Comparison of ENCODE assay signal across 10 mouse cellular contexts in genomic region chr7:143013420-143014178, GRCm38 (mm10). TPM values are rescaled to one million over a fixed set of nuclear protein-coding genes. Genes with fewer than 3 reads are reported as not detected.
A peak's percentile ranks its signal among the peaks of the same experiment; 100 is the strongest.
DNase-seq lines count a peak whose midpoint lies in the region; ATAC-seq and TF ChIP-seq lines count a peak whose summit lies in the region.
"Had no signal": no experiment of that assay in that cellular context is flagged by ENCODE, and none has a peak within 500 bp of the region (broad histone marks: within the 10 kb centered on the region; RNA-seq: fewer than 3 reads in every experiment).

No protein-coding gene starts in this region.

- 67% methylated on average over 8 of the region's 8 CpGs for WGBS in neural tube, embryonic 15.5 days
- WGBS in thymus, adult 2 months: 94% methylated on average over 8 of the region's 8 CpGs

- H3K4me1 ChIP-seq in neural tube, embryonic 15.5 days: peaks cover 53% of the 10 kb centered on the region
- H3K4me1 ChIP-seq in thymus, adult 2 months (replicated peaks; ENCODE audit: control insufficient read depth, insufficient read depth, low read length): peaks cover 17% of the 10 kb centered on the region

- H3K36me3 ChIP-seq in neural tube, embryonic 15.5 days: no peaks in the 10 kb centered on the region
- no peaks in the 10 kb centered on the region for H3K36me3 ChIP-seq in thymus, adult 2 months (ENCODE audit: control insufficient read depth, insufficient read depth, low read length)
- H3K36me3 ChIP-seq: embryonic facial prominence, embryonic 13.5 days had no signal

- intact Hi-C loops in gastrocnemius, postnatal 14 days (cut with DNase I; ENCODE audit: low total_unique reads): no loop called here

- DNase-seq in neural tube, embryonic 10.5 days (ENCODE audit: extremely low spot score, low spot score): no peak
- peak; percentile 87 for DNase-seq in adrenal gland, postnatal 25 days
- peak; percentile 90 for DNase-seq in gastrocnemius, postnatal 14 days
- peak; percentile 52 to 60 for DNase-seq in layer of hippocampus, adult 8-10 months (ENCODE audit: low spot score in 2 of 2)
- peak; percentile 39 to 57 for DNase-seq in right cerebral cortex, adult 2 months (ENCODE audit: low spot score in 2 of 2)
- DNase-seq in thymus, adult 2 months: no peak
- no peak for DNase-seq in embryo, embryonic 10.5 days (ENCODE audit: low spot score)

- no peak overlapping the region for H3K4me3 ChIP-seq in neural tube, embryonic 15.5 days (replicated peaks)
- no peak overlapping the region for H3K4me3 ChIP-seq in thymus, adult 2 months (ENCODE audit: control insufficient read depth, insufficient read depth, low read length)
- H3K4me3 ChIP-seq: embryonic facial prominence, embryonic 13.5 days had no signal

- H3K9ac ChIP-seq in neural tube, embryonic 15.5 days (replicated peaks): no peak overlapping the region
- H3K9ac ChIP-seq: embryonic facial prominence, embryonic 13.5 days; liver, embryonic 14.5 days had no signal

- no peaks in the 10 kb centered on the region for H3K9me3 ChIP-seq in neural tube, embryonic 15.5 days (replicated peaks)
- H3K9me3 ChIP-seq: embryonic facial prominence, embryonic 13.5 days had no signal

- no peak for TF ChIP-seq POLR2A in thymus, adult 2 months (IDR thresholded peaks at IDR 0.05; ENCODE audit: control insufficient read depth, extremely low read depth, insufficient read depth, low read length, poor library complexity)

- H3K4me2 ChIP-seq in neural tube, embryonic 15.5 days: no peak overlapping the region
- H3K4me2 ChIP-seq: embryonic facial prominence, embryonic 13.5 days had no signal

- TF ChIP-seq CTCF in thymus, adult 2 months (IDR thresholded peaks at IDR 0.05; ENCODE audit: borderline replicate concordance, control insufficient read depth, extremely low read depth, insufficient read depth, low read length, poor library complexity): no peak

- H3K27me3 ChIP-seq in neural tube, embryonic 15.5 days (replicated peaks): no peaks in the 10 kb centered on the region
- H3K27me3 ChIP-seq in thymus, adult 2 months (ENCODE audit: control insufficient read depth, insufficient read depth, low read length): no peaks in the 10 kb centered on the region
- H3K27me3 ChIP-seq: embryonic facial prominence, embryonic 13.5 days had no signal

- peak overlapping the region; percentile 42 for H3K27ac ChIP-seq in neural tube, embryonic 15.5 days (replicated peaks)
- no peak overlapping the region for H3K27ac ChIP-seq in thymus, adult 2 months (ENCODE audit: control insufficient read depth, insufficient read depth, low read length)
- H3K27ac ChIP-seq: embryonic facial prominence, embryonic 13.5 days; liver, embryonic 14.5 days had no signal

- no peak for ATAC-seq in neural tube, embryonic 15.5 days (ENCODE audit: low FRiP score)

RNA-seq across cellular contexts. Expression of gene Tspan32, which starts 8.8 kb away (rescaled TPM):
- polyA plus RNA-seq in neural tube, embryonic 15.5 days (2015; fragmentation: Nextera tagmentation; extraction: Ambion mirVana): 0.51 and 1.4 TPM in 2 replicates
- total RNA-seq in adrenal gland, postnatal 25 days (2021): 0.21 TPM in 1 of 2 replicates, not detected in the other
- total RNA-seq in gastrocnemius, postnatal 14 days (2021): under 1 TPM; 0.22 to 0.47 TPM
- total RNA-seq in layer of hippocampus, adult 8-10 months (2022): under 1 TPM in 2 of 4 experiments, not detected in 2; 0.70 to 0.75 TPM
- 78.8 and 92.3 TPM in 2 replicates for polyA plus RNA-seq in thymus, adult 2 months (2012; rRNA removed)

RNA-seq across cellular contexts. Expression of gene Cd81, which starts 38.9 kb away (rescaled TPM):
- 493 and 522 TPM in 2 replicates for polyA plus RNA-seq in neural tube, embryonic 15.5 days (2015; fragmentation: Nextera tagmentation; extraction: Ambion mirVana)
- 757 and 789 TPM in 2 replicates for total RNA-seq in adrenal gland, postnatal 25 days (2021)
- total RNA-seq in gastrocnemius, postnatal 14 days (2021): 100 to 1,000 TPM; 176 to 209 TPM
- 100 to 1,000 TPM; 413 to 631 (median 486) TPM for total RNA-seq in layer of hippocampus, adult 8-10 months (2022)
- polyA plus RNA-seq in thymus, adult 2 months (2012; rRNA removed): 249 and 255 TPM in 2 replicates

RNA-seq across cellular contexts. Expression of gene Ascl2, which starts 44.5 kb away (rescaled TPM):
- polyA plus RNA-seq in neural tube, embryonic 15.5 days (2015; fragmentation: Nextera tagmentation; extraction: Ambion mirVana): 0.58 and 1.5 TPM in 2 replicates
- 0.33 and 0.95 TPM in 2 replicates for total RNA-seq in adrenal gland, postnatal 25 days (2021)
- not detected for total RNA-seq in gastrocnemius, postnatal 14 days (2021)
- total RNA-seq in layer of hippocampus, adult 8-10 months (2022): under 1 TPM; 0.27 to 0.85 (median 0.36) TPM
- 1.1 and 1.5 TPM in 2 replicates for polyA plus RNA-seq in thymus, adult 2 months (2012; rRNA removed)

RNA-seq across cellular contexts. Expression of gene Tssc4, which starts 55.5 kb away (rescaled TPM):
- 92.9 and 94.5 TPM in 2 replicates for polyA plus RNA-seq in neural tube, embryonic 15.5 days (2015; fragmentation: Nextera tagmentation; extraction: Ambion mirVana)
- total RNA-seq in adrenal gland, postnatal 25 days (2021): 32.2 and 32.7 TPM in 2 replicates
- total RNA-seq in gastrocnemius, postnatal 14 days (2021): 10 to 100 TPM in 1 of 2 experiments, 1 to 10 TPM in 1; 9.8 to 12.2 TPM
- total RNA-seq in layer of hippocampus, adult 8-10 months (2022): 10 to 100 TPM; 34.2 to 46.9 (median 38.5) TPM
- 155 and 157 TPM in 2 replicates for polyA plus RNA-seq in thymus, adult 2 months (2012; rRNA removed)

Comparison
In these comparisons a context has a peak if more than half of its experiments do, and no peak if none do; other contexts are left out.
1. DNase-seq: peak in adrenal gland, postnatal 25 days (single experiment), gastrocnemius, postnatal 14 days (single experiment), layer of hippocampus, adult 8-10 months (2 of 2) and right cerebral cortex, adult 2 months (2 of 2); none in neural tube, embryonic 10.5 days (single experiment), thymus, adult 2 months (single experiment) and embryo, embryonic 10.5 days (single experiment).